Mouse (Mus musculus): ENCODE data around the gene Dcaf17. TPM values are rescaled to one million over a fixed set of nuclear protein-coding genes. Genes with fewer than 3 reads are reported as not detected.

Gene Dcaf17
- 10 to 100 TPM; 11.2 to 16.4 TPM for total RNA-seq (2023)

GRCm38 (mm10) chr2:71055300-71056114 lies at the start of gene Dcaf17, which contains the start of gene Mettl8:
TSS of gene Dcaf17 (plus strand) at chr2:71055328.
TSS of gene Mettl8 (minus strand) at chr2:71055583.

DNA sequence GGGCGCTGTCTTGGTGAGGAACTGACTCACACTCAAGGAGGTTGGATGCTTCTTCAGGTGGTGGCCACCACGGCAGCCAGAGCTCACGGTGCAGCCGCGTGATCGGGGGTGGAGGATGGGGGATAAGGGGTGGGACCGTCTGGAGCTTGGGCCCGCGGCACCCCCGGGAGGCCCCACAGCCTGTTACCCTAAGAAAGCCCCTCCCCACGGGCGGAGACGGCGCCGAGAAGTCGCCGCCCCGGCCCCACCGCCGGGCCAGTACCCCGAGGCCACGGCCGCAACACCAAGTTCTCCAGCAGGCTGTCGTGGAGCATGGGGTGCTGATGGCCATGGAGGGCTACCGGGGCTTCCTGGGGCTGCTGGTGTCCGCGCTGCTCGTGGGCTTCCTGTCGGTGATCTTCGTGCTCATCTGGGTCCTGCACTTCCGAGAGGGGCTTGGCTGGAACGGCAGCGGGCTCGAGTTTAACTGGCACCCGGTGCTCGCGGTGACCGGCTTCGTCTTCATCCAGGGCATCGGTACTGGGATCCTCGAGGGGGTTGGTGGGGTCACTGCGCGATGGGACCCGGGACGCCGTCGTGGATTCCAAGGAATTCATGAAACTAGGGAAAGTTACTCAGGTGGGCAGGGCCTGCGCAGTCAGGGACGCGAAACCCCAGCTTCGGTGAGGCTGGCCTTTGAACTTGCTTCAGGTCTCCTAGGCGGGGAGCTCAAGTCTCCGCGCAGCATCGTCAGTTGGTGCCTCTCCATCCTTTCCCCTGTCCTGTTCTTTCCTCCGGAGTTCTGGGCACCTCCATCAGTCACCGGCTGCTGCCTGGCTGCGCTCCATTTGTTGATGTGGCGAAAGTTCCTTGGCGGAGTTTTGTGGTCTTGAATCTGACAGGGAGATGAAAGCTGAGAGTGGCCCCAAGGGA lies 62.9 kb downstream of the Dcaf17 start, which contains the start of gene Cybrd1:
Cybrd1 (plus strand) TSS at position 127 of the 912 bp plus-strand sequence.

Other genes starting within 250 kb of the Dcaf17 start
- 10 to 100 TPM; 62.3 to 68.3 TPM for gene Tlk1, start 229.6 kb upstream of the Dcaf17 start, total RNA-seq (2023)
- 10 to 100 TPM; 10.4 to 13.5 TPM for gene Mettl8, start 255 bp downstream of the Dcaf17 start, total RNA-seq (2023)
- under 1 TPM; 0.09 to 0.26 TPM for gene Cybrd1, start 62.6 kb downstream of the Dcaf17 start, total RNA-seq (2023)
- gene Dync1i2, start 156.4 kb downstream of the Dcaf17 start, total RNA-seq (2023), result 10 to 100 TPM; 74.5 to 80.6 TPM